Mouse (Mus musculus): ENCODE results near the gene Tmem239.

Gene Tmem239

DNA sequence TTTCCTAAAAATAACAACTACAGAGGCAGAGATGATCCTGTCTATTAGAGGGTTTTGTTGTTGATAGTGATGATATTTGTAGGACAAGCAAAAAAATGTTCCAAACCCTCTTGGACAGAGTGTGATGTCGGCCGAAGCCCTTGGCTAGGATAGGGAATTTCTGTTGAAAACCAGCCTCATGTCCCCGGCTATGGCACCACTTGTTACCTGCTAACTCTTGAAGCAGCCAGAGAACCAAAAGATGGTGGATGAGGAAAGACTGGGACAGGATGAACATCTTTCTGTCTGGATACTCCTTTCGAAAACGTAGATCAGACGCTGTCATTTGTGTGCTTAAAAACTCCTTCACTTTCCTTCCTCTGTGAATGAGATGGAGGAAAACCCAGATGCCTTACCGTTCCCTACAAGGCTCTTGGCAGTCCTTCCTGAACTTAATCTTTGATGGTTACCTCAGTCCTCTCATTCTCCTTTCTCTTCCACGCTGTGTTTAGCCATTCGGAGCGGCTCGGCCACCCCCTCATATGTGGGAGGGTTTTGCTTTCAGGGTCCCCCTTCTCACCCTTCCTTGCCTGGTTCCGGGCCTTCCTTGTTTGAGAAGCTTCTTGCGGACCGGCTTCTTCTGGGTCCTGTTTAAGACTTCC, 44.9 kb downstream of the Tmem239 start:
- no peak for DNase-seq (ENCODE audit: low spot score in 2 of 2)

DNA sequence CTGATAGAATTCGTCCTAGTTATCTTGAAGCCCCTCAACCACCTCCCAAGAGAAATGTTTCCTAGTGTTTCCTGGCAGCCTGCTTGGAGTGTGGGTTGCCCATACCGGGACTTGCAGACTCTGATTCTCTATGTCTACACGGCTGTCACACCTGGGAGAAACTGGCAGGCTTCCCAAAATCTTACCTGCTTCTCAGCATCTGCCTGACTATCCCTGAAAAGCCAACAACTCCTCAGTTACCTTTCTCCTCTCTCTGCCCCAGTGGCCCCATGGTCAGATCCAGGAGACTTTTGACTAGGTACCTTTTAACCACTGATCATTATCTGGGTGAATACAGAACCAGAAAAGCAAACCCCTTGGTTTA, 45.4 kb downstream of the Tmem239 start:
- no peak for DNase-seq (ENCODE audit: low spot score in 2 of 2)

GRCm38 (mm10) chr2:130452266-130452665, 46.0 kb downstream of the Tmem239 start:
- DNase-seq (ENCODE audit: low spot score in 2 of 2) = no peak

GRCm38 (mm10) chr2:130453421-130453820, 47.1 kb downstream of the Tmem239 start:
- DNase-seq (ENCODE audit: low spot score in 2 of 2) = no peak

- DNase-seq (ENCODE audit: low spot score in 2 of 2) = no peak
These were observed 48.6 kb downstream of the Tmem239 start for GRCm38 (mm10) chr2:130454748-130455370.

Data from urinary bladder, postnatal 4 days (tissue).